Mouse (Mus musculus): Measurements from ENCODE around the gene Rhou.

DNA sequence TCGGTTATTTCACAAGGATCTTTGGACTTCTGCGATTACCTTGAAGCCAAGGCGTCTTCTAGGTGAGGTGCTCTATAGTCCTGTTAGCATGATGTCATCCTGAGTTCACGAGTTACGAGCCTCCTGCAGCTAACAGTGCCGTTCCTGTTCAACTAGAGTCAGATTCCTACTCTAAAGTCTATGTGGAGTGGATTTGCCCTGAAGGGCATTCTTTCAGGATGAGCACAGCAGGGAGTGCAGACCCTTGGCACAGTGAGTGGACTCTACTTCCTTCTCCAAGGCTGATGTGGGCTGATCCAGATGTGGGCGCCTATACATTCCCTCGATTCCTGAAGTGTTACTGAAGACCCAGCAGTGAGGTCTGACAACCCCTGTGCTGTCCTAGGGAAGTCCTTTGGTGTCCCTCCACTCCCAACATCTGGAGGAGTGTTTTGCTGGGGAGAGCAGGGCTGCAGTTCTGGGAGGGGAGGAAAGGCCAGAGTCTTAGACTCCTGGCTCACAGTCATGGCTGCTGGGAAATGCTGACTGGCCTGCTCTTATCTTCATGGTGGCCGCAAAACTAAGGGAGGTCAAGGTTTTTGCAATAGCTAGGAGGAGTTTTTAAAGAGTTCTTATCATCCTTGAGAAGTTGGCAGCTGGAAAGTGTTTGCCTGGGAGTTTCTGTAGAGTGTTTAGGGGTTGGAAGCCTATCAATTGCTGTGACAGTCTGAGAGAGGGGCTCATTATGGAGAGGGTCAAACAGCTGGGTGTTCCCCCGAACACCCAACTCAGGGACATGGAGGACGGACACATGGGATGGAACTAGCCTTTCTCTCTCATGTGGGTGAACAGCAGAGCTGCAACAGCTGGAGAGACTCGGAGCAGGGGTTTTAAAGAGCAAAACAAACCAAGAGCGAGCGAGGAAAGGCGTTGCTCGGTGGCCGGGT, 5.2 kb upstream of the Rhou start:
- TF ChIP-seq EP300 (IDR thresholded peaks at IDR 0.05; ENCODE audit: low read depth) (no peak), CTCF (IDR thresholded peaks at IDR 0.05; ENCODE audit: low read depth) (no peak)
